In the genomic region with DNA sequence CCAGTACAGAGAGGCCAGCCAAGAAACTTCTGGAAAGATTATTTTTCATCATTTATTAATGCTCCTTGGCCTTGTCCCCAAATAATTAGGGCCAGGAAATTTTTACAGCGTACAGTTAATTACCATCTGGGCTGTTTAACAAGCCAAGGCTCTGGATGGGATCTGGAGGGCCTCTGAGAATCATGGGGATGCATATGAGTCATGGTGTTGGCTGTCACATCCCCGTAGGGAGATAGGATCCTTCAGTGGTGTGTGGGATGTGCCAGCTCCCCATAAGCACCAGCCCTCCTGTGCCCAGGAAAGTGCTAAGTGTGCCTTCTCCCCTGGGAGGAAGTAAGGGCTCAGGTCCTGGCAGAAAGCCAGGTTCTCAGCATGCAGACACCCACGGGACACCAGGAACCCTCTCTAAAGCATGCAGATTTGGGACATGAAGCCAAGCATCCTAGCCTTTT, we compare ENCODE assay signal across 8 mouse cellular contexts.
A peak's percentile ranks its signal among the peaks of the same experiment; 100 is the strongest.
DNase-seq lines count a peak whose midpoint lies in the region; ATAC-seq and TF ChIP-seq lines count a peak whose summit lies in the region.

No protein-coding gene starts in this region.

- 0 out of 2 replicates have a peak, but pooled peaks cover 5% of the 10 kb centered on the region for H3K4me1 ChIP-seq in forebrain, embryonic 15.5 days
- H3K4me1 ChIP-seq in forebrain, embryonic 13.5 days: no peaks in the 10 kb centered on the region

- no peaks in the 10 kb centered on the region for H3K27me3 ChIP-seq in forebrain, embryonic 15.5 days
- H3K27me3 ChIP-seq in forebrain, embryonic 13.5 days: no peaks in the 10 kb centered on the region

- no peaks in the 10 kb centered on the region for H3K36me3 ChIP-seq in forebrain, embryonic 15.5 days
- H3K36me3 ChIP-seq in forebrain, embryonic 13.5 days (ENCODE audit: poor library complexity, severe bottlenecking): no peaks in the 10 kb centered on the region

- TF ChIP-seq CTCF in layer of hippocampus, adult 2 months (conservative IDR thresholded peaks at IDR 0.05): no peak

- 49% methylated on average over 3 of the region's 3 CpGs for WGBS in forebrain, embryonic 15.5 days
- WGBS in forebrain, embryonic 13.5 days: 71% methylated on average over 3 of the region's 3 CpGs

- peak; percentile 78 for DNase-seq in Muller cell, postnatal 12 days (ENCODE audit: inconsistent ontology term)
- DNase-seq in gastrocnemius, postnatal 10 days: peak; percentile 18
- peak; percentile 25 to 61 for DNase-seq in layer of hippocampus, adult 2 months (ENCODE audit: low spot score in 2 of 2)
- DNase-seq in embryo, embryonic 10 days (ENCODE audit: low spot score): no peak
- no peak for DNase-seq in testis, postnatal 10 days (ENCODE audit: low spot score)
- no peak for DNase-seq in embryo, embryonic 10.5 days (ENCODE audit: low spot score)

- H3K9ac ChIP-seq in forebrain, embryonic 15.5 days (replicated peaks): no peak overlapping the region
- H3K9ac ChIP-seq in forebrain, embryonic 13.5 days: no peak overlapping the region

- no peak overlapping the region for H3K27ac ChIP-seq in forebrain, embryonic 15.5 days (replicated peaks)
- H3K27ac ChIP-seq in forebrain, embryonic 13.5 days: no peak overlapping the region
- H3K27ac ChIP-seq in layer of hippocampus, adult 2 months: 0 out of 2 replicates have a peak overlapping the region, but pooled peaks have one; percentile 6

- no peak overlapping the region for H3K4me3 ChIP-seq in forebrain, embryonic 15.5 days
- no peak overlapping the region for H3K4me3 ChIP-seq in forebrain, embryonic 13.5 days
- no peak overlapping the region for H3K4me3 ChIP-seq in layer of hippocampus, adult 2 months

- no peak overlapping the region for H3K4me2 ChIP-seq in forebrain, embryonic 15.5 days (replicated peaks)
- no peak overlapping the region for H3K4me2 ChIP-seq in forebrain, embryonic 13.5 days

- ATAC-seq in forebrain, embryonic 15.5 days (replicated peaks): 0 out of 2 replicates have a peak, but pooled peaks have one; percentile 57
- no peak for ATAC-seq in forebrain, embryonic 13.5 days

- H3K9me3 ChIP-seq in forebrain, embryonic 15.5 days: no peaks in the 10 kb centered on the region
- no peaks in the 10 kb centered on the region for H3K9me3 ChIP-seq in forebrain, embryonic 13.5 days (replicated peaks)

Comparison
In these comparisons a context has a peak if more than half of its experiments do, and no peak if none do; other contexts are left out.
1. DNase-seq: peak in Muller cell, postnatal 12 days (single experiment), gastrocnemius, postnatal 10 days (single experiment) and layer of hippocampus, adult 2 months (2 of 2); none in embryo, embryonic 10 days (single experiment), testis, postnatal 10 days (single experiment) and embryo, embryonic 10.5 days (single experiment).